Mouse (Mus musculus) spleen, postnatal 14 days (tissue): ENCODE results near the gene Tmco1.

ENCODE experiments used
- DNase-seq, 2 experiments: peaks; one replicate each; pipeline ENCODE4 v3.0.0; 2021 to 2022; ENCODE audit warnings: low spot score in 2 of 2

Gene Tmco1

DNA sequence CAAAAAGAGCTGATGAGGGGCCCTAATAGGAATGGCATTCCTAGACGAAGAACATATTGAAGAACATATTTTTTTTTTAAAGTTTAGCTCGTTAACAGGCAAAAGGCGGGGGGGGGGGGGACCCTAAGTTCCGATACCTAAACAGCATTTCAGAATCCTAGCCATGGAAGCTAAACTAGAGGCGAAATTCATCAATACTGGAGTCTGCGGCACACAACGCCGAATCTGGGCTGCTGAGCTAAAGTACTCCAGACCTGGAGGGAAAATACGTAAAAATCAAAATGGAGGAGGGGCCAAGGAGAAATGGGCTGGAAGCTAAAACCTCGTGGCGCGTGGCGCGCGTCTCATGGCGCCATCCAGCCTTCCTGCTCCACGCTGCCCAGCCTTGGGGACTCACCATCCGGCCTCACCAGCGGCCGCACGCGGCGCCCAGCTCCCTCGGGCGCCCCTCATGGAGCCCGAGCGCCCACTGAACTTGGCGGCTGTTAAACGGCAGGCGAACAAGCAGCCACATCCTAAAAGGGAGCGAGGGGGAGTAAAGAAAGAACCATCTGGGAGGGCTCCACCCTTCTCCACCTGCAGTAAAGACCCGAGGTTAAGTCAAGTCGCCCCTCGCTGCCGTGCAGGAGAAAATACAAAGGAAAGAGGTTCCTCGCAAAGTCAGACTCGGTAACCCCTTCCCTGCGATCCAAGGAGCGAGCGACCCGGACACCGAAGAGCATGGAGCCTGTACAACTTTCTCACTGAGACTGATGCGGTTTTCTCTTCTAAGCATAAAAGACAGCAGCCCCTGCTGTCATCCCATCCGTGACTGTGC lies 24.5 kb upstream of the Tmco1 start:
- peak in 1 of 2 experiments; percentile 28 for DNase-seq

- DNase-seq = peak; percentile 36 to 43
These were observed 23.8 kb upstream of the Tmco1 start for GRCm38 (mm10) chr1:167284258-167284836.

GRCm38 (mm10) chr1:167284837-167285319 lies 23.3 kb upstream of the Tmco1 start:
- DNase-seq = peak; percentile 67

GRCm38 (mm10) chr1:167285320-167285355 lies 23.0 kb upstream of the Tmco1 start, which contains the start of gene Uck2:
Uck2 (minus strand) TSS chr1:167285320.
- DNase-seq = no peak

DNA sequence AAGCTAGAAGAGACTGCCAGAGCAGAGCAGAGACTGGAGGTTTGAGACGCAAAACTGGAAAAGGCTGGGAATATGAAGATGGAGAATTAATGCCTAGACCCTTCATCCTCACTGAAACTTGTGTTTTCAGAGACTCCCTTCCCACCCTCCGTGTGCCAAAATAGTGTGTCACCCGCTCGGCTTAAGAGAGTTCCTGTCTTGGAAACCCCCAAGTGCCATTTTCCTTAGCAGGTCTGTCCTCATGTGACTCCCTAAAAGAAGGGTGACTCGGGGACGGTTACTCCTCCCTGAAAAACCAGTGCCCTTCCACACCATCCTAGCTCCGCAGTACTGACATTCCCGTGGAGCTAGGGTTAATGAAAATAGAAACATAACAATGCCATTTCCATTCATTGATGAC lies 22.8 kb upstream of the Tmco1 start:
- no peak for DNase-seq

- DNase-seq = no peak
These were observed 21.0 kb upstream of the Tmco1 start for GRCm38 (mm10) chr1:167287156-167287555.

DNA sequence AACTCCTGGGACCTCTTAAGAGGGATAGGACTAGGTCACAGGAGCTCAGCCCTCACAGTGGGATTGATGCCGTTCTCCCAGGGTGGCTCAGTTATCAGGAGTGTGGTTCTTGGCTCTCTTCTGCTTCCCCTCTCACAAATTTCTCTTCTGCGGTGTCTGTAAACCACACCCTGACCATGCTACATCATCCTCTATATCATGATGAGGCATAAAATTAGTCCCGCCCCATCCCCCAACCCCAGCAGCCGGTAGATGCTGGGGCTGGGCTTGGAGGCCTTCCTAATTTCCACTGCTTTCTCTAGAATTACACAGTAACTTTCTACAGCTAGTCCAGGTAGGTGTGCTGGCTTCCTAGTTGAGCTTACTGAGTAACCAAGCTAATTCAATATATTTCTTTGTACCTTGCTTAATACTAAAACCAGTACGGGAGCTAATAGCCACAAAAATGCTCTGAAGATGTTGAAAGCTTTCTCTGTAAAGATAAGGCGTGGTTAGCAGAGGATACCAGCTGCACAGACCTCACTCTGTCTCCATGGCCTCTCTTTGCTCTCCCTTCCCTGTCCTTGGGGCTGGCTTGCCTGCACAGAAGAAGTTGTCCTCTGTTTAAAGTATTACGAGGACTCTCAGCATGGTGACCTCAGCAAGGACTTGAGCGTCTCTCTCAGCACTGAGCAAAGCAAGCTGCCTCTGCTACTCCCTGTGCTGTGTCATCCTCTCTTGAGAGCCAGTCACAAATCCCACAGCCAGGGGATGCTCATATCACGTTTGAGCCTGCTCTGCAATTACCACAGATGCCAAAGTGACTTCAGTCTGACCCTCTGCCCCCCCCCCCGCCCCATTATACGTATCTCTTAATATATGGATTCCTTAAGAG lies 19.3 kb upstream of the Tmco1 start:
- DNase-seq = no peak

GRCm38 (mm10) chr1:167289567-167290262 lies 18.5 kb upstream of the Tmco1 start:
- DNase-seq = no peak

DNA sequence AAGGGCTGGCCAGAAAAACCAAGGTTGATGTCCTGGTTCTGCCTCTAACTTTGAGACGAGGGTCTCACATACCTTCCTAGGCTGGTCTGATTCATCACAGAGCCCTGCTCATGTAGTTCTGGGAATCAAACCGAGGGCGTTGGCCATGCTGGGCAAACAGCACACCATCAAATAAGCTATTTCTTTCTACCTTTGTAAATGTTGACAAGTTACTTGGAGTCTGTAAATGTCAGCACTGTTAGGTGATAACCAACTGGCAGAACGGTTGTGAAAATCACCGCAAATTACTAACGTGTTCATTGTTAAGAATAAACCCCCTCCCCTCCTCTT lies 17.9 kb upstream of the Tmco1 start:
- DNase-seq = no peak

DNA sequence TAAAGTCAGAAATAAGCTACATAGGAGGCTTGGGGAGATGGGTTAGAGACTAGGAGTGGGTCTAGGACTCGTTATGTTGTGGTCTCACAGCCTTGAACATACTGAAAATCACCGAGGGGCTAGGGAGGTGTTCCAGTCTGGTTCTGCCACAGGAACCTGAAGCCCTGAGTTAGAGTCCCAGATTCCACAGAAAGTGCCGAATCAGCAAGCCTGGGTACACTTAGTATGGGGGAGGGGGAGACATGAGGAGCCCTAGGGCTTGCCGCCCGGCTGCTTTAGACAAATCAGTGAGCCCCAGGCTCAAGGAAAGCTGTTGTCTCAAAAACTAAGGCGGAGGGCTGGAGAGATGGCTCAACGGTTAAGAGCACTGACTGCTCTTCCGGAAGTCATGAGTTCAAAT lies 16.6 kb upstream of the Tmco1 start:
- DNase-seq = no peak

GRCm38 (mm10) chr1:167292447-167292846 lies 15.7 kb upstream of the Tmco1 start:
- DNase-seq = no peak

- no peak for DNase-seq
These were observed 12.3 kb upstream of the Tmco1 start for GRCm38 (mm10) chr1:167295679-167296402.

- no peak for DNase-seq
These were observed 8.1 kb upstream of the Tmco1 start for GRCm38 (mm10) chr1:167300122-167300521.

GRCm38 (mm10) chr1:167305501-167306137 lies 2.6 kb upstream of the Tmco1 start:
- no peak for DNase-seq

GRCm38 (mm10) chr1:167306451-167307240 lies 1.5 kb upstream of the Tmco1 start:
- peak; percentile 56 to 63 for DNase-seq

DNA sequence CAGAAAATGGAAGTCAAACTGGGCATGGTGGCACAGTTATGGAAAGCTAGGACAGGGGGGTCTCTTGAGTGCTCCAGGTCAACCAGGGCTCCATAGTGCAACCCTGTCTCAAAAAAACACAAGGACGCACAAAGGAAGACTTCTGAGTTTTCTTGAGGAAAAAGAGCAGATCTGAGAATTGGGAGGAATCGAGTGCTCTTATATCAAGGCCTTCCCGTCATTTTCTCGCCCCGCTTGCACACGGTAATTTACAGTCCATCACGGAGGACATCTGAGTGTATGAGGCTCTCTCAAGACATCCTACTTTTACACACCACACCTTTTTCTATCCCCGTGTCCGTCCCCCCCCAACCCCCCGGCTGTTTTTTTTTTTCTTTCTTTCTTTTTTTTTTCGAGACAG lies 504 bp upstream of the Tmco1 start:
- no peak for DNase-seq

- DNase-seq = no peak
These were observed 4.2 kb downstream of the Tmco1 start for GRCm38 (mm10) chr1:167312367-167312766.

- no peak for DNase-seq
These were observed 5.0 kb downstream of the Tmco1 start for GRCm38 (mm10) chr1:167313220-167313619.

DNA sequence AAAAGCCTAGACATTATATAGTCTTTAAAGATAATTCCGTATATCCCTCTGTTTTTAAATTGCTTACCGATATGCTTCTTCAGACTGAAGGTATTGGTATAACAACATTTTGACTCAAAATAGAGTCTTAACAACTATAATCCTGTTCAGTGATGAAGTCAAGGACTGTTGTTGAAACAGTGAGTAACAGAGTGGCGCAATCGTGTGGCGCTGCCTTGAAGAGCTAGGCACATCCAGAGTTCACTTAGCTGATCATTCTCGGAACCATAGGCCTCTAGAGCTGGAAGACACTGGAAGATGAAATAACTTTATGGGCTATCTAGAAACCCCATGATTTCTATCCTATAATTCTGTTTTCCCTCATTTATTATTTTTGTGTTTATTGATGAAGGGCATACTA lies 13.5 kb downstream of the Tmco1 start:
- DNase-seq = no peak

GRCm38 (mm10) chr1:167328776-167329175 lies 20.6 kb downstream of the Tmco1 start:
- no peak for DNase-seq

- DNase-seq = no peak
These were observed 22.9 kb downstream of the Tmco1 start for GRCm38 (mm10) chr1:167331106-167331505.
